Mouse (Mus musculus): ENCODE results near the gene Smoc1.

- no peak for TF ChIP-seq CTCF (IDR thresholded peaks at IDR 0.05; ENCODE audit: control insufficient read depth, insufficient read depth, insufficient replicate concordance, low read depth, low read length)
- TF ChIP-seq POLR2A (IDR thresholded peaks at IDR 0.05; ENCODE audit: control insufficient read depth, low read depth, low read length), result no peak
Observed at GRCm38 (mm10) chr12:81141329-81141711, 114.7 kb downstream of the Smoc1 start.

Measured in testis, adult 2 months (tissue).